Mouse (Mus musculus): Measurements from ENCODE around the gene Ldlrad3. TPM values are rescaled to one million over a fixed set of nuclear protein-coding genes. Genes with fewer than 3 reads are reported as not detected.

Gene Ldlrad3
- polyA plus RNA-seq, 1 experiment from 2014 or later: 64.1 TPM

DNA sequence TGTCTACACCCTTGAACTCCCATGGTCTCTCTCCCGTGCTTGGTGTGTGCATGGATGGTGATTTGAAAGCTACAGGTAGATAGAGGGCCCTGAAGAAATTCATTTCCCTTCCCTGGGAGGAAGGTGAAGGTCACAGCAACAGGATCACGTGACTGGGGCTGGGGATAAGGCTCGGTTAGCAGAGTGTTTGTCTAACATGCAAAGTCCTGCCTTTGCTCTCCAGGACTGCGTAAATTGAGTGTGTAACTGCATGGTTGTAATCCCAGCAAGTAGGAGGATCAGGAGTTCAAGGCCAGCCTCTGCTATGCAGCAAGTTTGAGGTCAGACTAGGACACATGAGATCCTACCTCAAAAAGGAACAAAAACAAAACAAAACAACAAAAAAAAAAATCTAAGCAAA is 32.7 kb downstream of the Ldlrad3 start:
- Histone ChIP-seq H3K4me3 (no peak overlapping the region), H3K4me1 (peaks cover 69% of the 10 kb centered on the region), H3K36me3 (peaks cover 3% of the 10 kb centered on the region; the same call in 1 of the 2 replicates), H3K27me3 (ENCODE audit: low read depth, poor library complexity, severe bottlenecking) (no peaks in the 10 kb centered on the region), H3K27ac (no peak overlapping the region), H3K9me3 (replicated peaks) (no peaks in the 10 kb centered on the region)
- no peak for DNase-seq (ENCODE audit: low spot score)
- WGBS: 81% methylated on average over 4 of the region's 4 CpGs

DNA sequence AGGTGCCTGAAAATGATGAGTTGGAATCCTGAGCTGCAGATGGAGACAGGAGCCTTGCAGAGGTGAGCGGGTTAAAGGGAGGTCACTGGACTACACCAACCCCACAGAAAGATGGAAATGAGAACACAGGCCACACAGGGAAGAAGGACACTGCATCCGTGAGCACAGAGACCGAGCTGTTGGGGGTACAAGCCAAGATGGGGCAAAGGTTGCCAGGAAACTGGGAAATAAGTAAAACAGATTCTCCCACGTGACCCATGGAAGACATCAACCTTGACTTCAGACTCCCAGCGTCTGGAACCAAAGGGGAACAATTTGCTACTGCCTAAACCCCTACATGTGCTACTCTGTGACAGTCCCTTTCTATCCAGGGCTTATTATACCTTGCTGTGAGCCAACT is 33.3 kb downstream of the Ldlrad3 start:
- DNase-seq (ENCODE audit: low spot score): no peak
- no peaks in the 10 kb centered on the region for H3K27me3 ChIP-seq (ENCODE audit: low read depth, poor library complexity, severe bottlenecking)
- H3K4me1 ChIP-seq: peaks cover 65% of the 10 kb centered on the region
- no peak overlapping the region for H3K4me3 ChIP-seq
- 0 out of 2 replicates have a peak, but pooled peaks cover 3% of the 10 kb centered on the region for H3K36me3 ChIP-seq
- WGBS: 92% methylated on average over 5 of the region's 5 CpGs
- no peaks in the 10 kb centered on the region for H3K9me3 ChIP-seq (replicated peaks)
- no peak overlapping the region for H3K27ac ChIP-seq

DNA sequence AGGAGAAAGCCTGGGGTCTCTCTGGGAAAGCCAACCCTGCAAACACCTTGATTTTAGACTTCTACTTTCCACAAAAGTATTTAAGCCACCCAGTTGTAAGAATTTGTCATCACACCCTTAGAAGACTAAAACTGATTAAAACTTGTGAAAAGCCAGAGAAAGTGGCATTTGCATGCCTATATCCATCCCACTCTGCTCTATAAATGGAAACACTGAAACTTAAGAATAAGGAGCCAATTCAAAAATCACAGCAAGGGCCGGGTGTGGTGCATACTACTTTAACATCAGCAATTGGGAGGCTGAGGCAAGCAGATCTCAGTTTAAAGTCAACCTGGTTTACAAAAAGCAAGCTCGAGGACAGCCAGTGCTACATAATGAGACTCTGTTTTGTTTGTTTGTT is 37.1 kb downstream of the Ldlrad3 start:
- Histone ChIP-seq H3K4me3 (no peak overlapping the region), H3K27me3 (ENCODE audit: low read depth, poor library complexity, severe bottlenecking) (no peaks in the 10 kb centered on the region), H3K36me3 (0 out of 2 replicates have a peak, but pooled peaks cover 3% of the 10 kb centered on the region), H3K4me1 (peaks cover 31% of the 10 kb centered on the region), H3K27ac (no peak overlapping the region), H3K9me3 (replicated peaks) (no peaks in the 10 kb centered on the region)
- no peak for DNase-seq (ENCODE audit: low spot score)
- WGBS: 88% methylated on average over 2 of the region's 2 CpGs

DNA sequence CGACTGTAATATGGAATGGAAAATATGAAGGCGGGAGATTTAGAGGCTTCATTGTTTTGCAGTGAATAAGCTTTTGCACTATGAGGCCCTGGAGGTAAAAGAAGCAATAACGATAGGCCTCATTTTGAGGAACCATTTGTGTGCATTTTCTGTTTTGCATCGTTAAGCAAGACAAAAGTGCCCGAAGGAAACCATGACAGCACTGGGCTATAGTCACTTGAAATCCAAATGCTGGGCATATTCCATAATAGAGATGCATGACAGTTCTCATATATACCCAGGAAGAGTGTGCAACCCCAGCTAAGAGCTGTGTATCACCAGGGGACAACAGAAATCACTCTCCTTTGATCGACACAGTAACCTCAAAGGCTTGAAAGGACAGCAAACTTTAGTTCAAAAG is 38.1 kb downstream of the Ldlrad3 start:
- WGBS: 94% methylated on average over 6 of the region's 6 CpGs
- Histone ChIP-seq H3K27ac (no peak overlapping the region), H3K36me3 (0 out of 2 replicates have a peak, but pooled peaks cover 3% of the 10 kb centered on the region), H3K4me3 (no peak overlapping the region), H3K9me3 (replicated peaks) (no peaks in the 10 kb centered on the region), H3K27me3 (ENCODE audit: low read depth, poor library complexity, severe bottlenecking) (no peaks in the 10 kb centered on the region), H3K4me1 (peaks cover 27% of the 10 kb centered on the region)
- DNase-seq (ENCODE audit: low spot score): no peak

DNA sequence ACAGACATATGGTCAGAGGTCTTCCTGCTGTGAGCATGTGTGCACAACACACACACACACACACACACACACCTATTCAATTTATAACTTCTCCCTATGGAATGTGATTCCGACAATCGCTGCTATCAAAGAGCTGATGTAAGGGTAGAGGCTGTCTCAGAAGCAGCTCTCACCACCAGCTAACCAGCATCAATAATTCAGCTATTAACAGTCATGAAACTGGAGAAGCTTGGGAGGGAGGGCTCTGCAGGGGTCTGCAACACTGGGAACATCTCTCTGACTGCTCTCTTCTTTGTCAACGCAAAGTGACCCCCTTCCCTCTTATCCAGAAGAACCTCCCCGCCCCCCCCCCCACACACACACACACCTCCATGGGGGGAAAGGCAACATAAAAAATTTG is 38.6 kb downstream of the Ldlrad3 start:
- WGBS: 76% methylated on average over 4 of the region's 4 CpGs
- 0 out of 2 replicates have a peak, but pooled peaks cover 3% of the 10 kb centered on the region for H3K36me3 ChIP-seq
- peaks cover 27% of the 10 kb centered on the region for H3K4me1 ChIP-seq
- no peaks in the 10 kb centered on the region for H3K27me3 ChIP-seq (ENCODE audit: low read depth, poor library complexity, severe bottlenecking)
- no peak for DNase-seq (ENCODE audit: low spot score)
- H3K4me3 ChIP-seq: no peak overlapping the region
- no peak overlapping the region for H3K27ac ChIP-seq
- no peaks in the 10 kb centered on the region for H3K9me3 ChIP-seq (replicated peaks)

DNA sequence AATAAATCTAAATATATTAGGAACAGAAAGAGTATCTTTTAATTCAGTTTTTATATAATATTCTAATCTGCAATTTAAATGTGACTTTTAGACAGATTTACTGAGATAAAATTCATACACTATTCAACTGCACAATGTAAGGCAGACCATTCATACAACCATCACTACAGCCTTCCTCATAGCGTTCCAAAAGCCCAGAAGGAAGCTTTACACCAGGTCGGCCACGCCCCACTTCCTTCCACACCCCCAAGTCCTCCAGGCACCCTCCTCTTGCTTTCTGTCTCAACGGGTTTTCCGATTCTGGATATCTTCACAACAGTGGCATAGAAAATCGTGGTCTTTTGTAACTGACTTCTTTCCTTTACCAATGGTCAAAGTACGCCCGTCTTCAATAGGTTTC is 39.8 kb downstream of the Ldlrad3 start:
- H3K4me3 ChIP-seq: no peak overlapping the region
- 0 out of 2 replicates have a peak, but pooled peaks cover 3% of the 10 kb centered on the region for H3K36me3 ChIP-seq
- no peaks in the 10 kb centered on the region for H3K9me3 ChIP-seq (replicated peaks)
- no peak for DNase-seq (ENCODE audit: low spot score)
- 93% methylated on average over 8 of the region's 8 CpGs for WGBS
- H3K27me3 ChIP-seq (ENCODE audit: low read depth, poor library complexity, severe bottlenecking): no peaks in the 10 kb centered on the region
- no peak overlapping the region for H3K27ac ChIP-seq
- peaks cover 25% of the 10 kb centered on the region for H3K4me1 ChIP-seq

DNA sequence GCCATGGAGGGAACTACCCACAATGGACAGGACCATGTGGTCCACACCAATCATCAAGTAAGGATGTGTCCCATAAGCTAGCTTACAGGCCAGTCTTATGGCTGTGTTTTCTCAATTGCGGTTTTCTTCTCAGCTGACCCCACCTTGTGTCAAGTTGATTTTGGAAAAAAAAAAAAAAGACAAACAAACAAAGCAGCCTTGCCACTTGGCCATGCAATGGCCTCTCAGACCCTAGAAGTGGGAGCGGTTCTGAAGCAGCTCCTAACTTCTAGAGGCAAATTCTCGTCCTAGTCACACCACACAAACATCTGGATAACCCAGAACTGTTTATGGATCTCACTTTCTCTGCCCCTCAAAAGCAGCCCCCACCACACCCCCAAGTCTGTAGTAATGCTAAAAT is 41.1 kb downstream of the Ldlrad3 start:
- H3K36me3 ChIP-seq: 0 out of 2 replicates have a peak, but pooled peaks cover 3% of the 10 kb centered on the region
- WGBS: 89% methylated on average over 3 of the region's 3 CpGs

DNA sequence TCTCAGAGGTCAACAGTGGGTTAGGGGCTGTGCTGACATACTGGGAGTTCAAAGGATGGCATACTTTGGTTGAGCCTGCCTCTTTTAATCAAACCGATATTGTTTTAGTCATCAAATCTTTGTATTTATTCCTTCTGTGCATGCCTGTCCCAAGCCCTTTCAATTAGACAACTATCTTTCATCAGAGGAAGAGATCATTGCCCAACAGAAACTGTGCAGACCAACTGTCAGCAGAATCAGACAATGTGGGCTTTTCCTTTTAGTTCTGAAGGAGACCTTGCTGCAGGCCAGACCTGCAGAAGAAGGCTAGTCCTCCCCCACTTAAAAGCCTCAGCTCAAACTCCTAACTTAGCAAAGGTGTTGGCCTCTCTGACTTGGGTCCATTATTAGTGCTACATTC is 41.9 kb downstream of the Ldlrad3 start:
- no peak for DNase-seq (ENCODE audit: low spot score)
- Histone ChIP-seq H3K4me3 (no peak overlapping the region), H3K36me3 (no peaks in the 10 kb centered on the region), H3K9me3 (replicated peaks) (no peaks in the 10 kb centered on the region), H3K4me1 (peaks cover 38% of the 10 kb centered on the region), H3K27me3 (ENCODE audit: low read depth, poor library complexity, severe bottlenecking) (no peaks in the 10 kb centered on the region), H3K27ac (no peak overlapping the region)
- WGBS: 95% methylated on average over 1 of the region's 1 CpGs

More for the DNA sequence above, 41.1 kb downstream of the Ldlrad3 start:
- no peak overlapping the region for H3K27ac ChIP-seq
- H3K27me3 ChIP-seq (ENCODE audit: low read depth, poor library complexity, severe bottlenecking): no peaks in the 10 kb centered on the region
- H3K4me3 ChIP-seq: no peak overlapping the region
- no peak for DNase-seq (ENCODE audit: low spot score)
- no peaks in the 10 kb centered on the region for H3K9me3 ChIP-seq (replicated peaks)
- H3K4me1 ChIP-seq: peaks cover 30% of the 10 kb centered on the region

DNA sequence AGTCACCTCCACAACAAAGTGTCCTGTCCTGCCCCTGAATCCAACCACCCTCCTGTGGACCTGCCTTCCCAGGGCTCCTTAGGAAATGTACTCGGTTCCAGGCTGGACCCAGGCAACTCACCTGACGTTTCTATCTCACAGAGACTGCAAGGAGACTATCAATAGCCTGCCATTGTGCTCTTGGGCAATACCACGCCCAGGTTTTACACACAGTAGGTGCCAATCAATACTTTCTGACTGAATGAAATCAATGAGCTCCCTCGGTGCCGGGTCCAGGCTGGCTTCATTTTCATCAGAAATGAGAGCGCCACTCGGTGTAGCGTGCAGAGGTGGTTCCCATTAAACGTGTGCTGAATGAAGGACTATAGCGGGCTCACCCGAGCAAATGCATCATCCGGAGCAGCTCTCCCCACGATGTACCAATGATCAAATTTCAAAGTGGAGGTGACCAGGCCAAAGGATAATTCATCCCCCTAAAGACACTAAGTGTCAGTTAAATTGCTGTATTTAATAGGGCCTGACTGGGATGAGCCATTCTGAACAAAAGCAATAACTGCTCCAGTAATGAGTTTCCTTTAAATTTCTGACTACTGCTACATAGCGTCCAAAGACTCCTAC is 43.4 kb downstream of the Ldlrad3 start:
- H3K4me3 ChIP-seq: no peak overlapping the region
- H3K9me3 ChIP-seq (replicated peaks): no peaks in the 10 kb centered on the region
- DNase-seq (ENCODE audit: low spot score): no peak
- 29% methylated on average over 14 of the region's 14 CpGs for WGBS
- peaks cover 51% of the 10 kb centered on the region for H3K4me1 ChIP-seq
- no peaks in the 10 kb centered on the region for H3K27me3 ChIP-seq (ENCODE audit: low read depth, poor library complexity, severe bottlenecking)
- no peaks in the 10 kb centered on the region for H3K36me3 ChIP-seq
- H3K27ac ChIP-seq: no peak overlapping the region

DNA sequence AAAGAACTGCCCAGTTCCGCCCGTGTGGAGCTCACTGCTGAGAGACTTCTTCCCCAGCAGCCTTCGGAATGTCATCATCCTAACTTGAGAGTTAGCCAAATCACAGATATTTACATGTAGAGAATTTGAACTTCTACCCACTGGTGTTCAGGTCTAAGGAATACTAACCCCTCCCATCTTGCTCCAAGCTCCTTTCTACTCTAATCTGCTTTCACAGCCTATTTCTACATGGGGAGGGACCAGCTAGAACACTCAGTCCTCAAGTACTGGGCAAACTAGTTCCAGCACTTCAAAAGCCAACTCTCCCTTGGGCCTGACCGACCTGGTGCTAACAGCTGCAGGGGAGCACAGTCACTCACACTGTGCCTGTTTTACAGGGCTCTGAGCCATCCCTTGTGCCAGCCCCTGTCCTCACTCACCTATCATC is 44.0 kb downstream of the Ldlrad3 start:
- Histone ChIP-seq H3K4me3 (no peak overlapping the region), H3K27ac (no peak overlapping the region), H3K9me3 (replicated peaks) (no peaks in the 10 kb centered on the region), H3K27me3 (ENCODE audit: low read depth, poor library complexity, severe bottlenecking) (no peaks in the 10 kb centered on the region), H3K4me1 (peaks cover 53% of the 10 kb centered on the region), H3K36me3 (no peaks in the 10 kb centered on the region)
- no peak for DNase-seq (ENCODE audit: low spot score)
- WGBS: 69% methylated on average over 4 of the region's 4 CpGs

DNA sequence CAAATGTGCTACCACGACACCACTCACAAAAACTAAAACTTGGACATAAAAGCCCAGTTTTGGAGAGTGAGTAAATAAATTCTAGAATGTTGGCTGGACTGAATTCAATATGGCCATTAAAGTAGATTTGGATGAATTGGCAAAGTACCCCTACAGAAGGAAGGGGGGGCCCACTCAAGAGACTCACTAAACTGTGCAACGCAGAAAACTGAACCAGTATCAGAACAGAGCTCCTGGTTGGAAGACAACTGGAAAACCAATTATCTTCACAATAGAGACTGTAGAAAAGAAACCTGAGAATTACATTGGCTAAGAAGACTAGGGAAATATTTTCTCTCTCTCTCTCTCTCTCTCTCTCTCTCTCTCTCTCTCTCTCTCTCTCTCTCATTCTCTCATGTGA is 45.0 kb downstream of the Ldlrad3 start:
- no peak for DNase-seq (ENCODE audit: low spot score)
- Histone ChIP-seq H3K36me3 (no peaks in the 10 kb centered on the region), H3K4me1 (peaks cover 63% of the 10 kb centered on the region), H3K4me3 (no peak overlapping the region), H3K9me3 (replicated peaks) (no peaks in the 10 kb centered on the region), H3K27me3 (ENCODE audit: low read depth, poor library complexity, severe bottlenecking) (no peaks in the 10 kb centered on the region), H3K27ac (no peak overlapping the region)
- 90% methylated on average over 2 of the region's 2 CpGs for WGBS

DNA sequence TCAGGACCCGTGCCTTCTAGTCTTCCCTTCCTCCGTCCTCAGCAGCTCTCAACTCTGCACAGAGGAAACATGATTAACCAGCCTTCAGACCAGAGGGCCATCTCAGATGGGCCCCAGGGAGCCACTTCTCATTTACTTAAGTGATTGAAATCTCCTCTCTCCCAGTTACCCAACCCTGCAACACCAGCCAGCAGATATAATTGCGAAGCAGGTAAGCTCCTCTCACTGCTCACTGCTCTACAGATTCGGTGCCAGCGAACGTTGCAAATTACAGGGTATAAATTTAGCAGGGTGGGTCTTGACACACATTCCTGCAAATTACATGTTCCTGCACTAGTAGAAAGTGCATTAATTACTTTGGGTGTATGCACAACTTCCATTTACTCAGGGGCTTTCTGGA is 48.3 kb downstream of the Ldlrad3 start:
- peak overlapping the region; percentile 1; the same call in 1 of the 2 replicates for H3K4me3 ChIP-seq
- H3K27ac ChIP-seq: peak overlapping the region; percentile 2; the same call in 1 of the 2 replicates
- no peaks in the 10 kb centered on the region for H3K9me3 ChIP-seq (replicated peaks)
- H3K27me3 ChIP-seq (ENCODE audit: low read depth, poor library complexity, severe bottlenecking): no peaks in the 10 kb centered on the region
- 32% methylated on average over 6 of the region's 6 CpGs for WGBS
- H3K36me3 ChIP-seq: no peaks in the 10 kb centered on the region
- H3K4me1 ChIP-seq: peaks cover 85% of the 10 kb centered on the region
- DNase-seq (ENCODE audit: low spot score): no peak

DNA sequence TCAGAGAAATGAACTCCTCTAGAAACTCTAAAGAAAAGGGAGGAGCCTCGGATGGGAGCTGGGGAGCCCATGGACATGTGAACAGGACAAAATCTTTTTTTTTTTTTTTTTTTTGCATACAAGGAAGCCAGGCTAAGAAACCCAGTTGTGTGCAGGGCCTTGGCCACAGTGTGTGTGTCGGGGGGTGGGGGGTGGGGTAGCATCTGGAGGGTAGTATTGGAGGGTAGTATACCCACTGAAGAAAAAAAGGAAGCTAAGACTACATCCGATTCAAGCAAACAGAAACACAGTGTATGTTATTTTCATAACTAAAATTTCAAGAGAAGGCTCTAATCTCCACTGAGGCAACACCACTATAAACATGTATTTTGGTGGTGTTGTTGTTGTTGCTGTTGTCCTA is 50.0 kb downstream of the Ldlrad3 start:
- no peak overlapping the region for H3K4me3 ChIP-seq
- WGBS: 80% methylated on average over 3 of the region's 3 CpGs
- DNase-seq (ENCODE audit: low spot score): no peak
- no peaks in the 10 kb centered on the region for H3K27me3 ChIP-seq (ENCODE audit: low read depth, poor library complexity, severe bottlenecking)
- H3K27ac ChIP-seq: peak overlapping the region; percentile 36; the same call in 1 of the 2 replicates
- no peaks in the 10 kb centered on the region for H3K36me3 ChIP-seq
- H3K9me3 ChIP-seq (replicated peaks): no peaks in the 10 kb centered on the region
- H3K4me1 ChIP-seq: peaks cover 94% of the 10 kb centered on the region
